Mouse (Mus musculus) C2C12 (cell line): ENCODE measurements around the gene Hspa4l. TPM values are rescaled to one million over a fixed set of nuclear protein-coding genes. Genes with fewer than 3 reads are reported as not detected.

ENCODE experiments used
- H3K27me3 ChIP-seq: one replicate; pipeline ENCODE4 v1.6.1; 2011; ENCODE audit not compliant: control insufficient read depth, insufficient read depth, insufficient read length
- H3K36me3 ChIP-seq: one replicate; pipeline ENCODE4 v1.6.1; 2011; ENCODE audit not compliant: control insufficient read depth, insufficient read depth
- H3K4me3 ChIP-seq: one replicate; pipeline ENCODE4 v1.5.1; 2011; ENCODE audit warnings: mild to moderate bottlenecking, control low read depth; ENCODE audit not compliant: poor library complexity, insufficient read depth, severe bottlenecking
- H3K79me2 ChIP-seq: one replicate; pipeline ENCODE4 v1.6.1; 2011; ENCODE audit not compliant: control insufficient read depth, insufficient read depth
- H3K79me3 ChIP-seq: one replicate; pipeline ENCODE4 v1.6.1; 2011; ENCODE audit warnings: low read depth, control low read depth
- H3ac ChIP-seq: one replicate; pipeline ENCODE3; 2011; ENCODE audit warnings: low read depth; ENCODE audit not compliant: control insufficient read depth, insufficient read length
- CEBPB ChIP-seq: IDR thresholded peaks from one replicate; pipeline ENCODE4 v1.6.1; 2011; ENCODE audit warnings: low read depth, mild to moderate bottlenecking, control low read depth, moderate library complexity
- CTCF ChIP-seq: IDR thresholded peaks from one replicate; pipeline ENCODE4 v1.5.1; 2011; ENCODE audit not compliant: control insufficient read depth, insufficient read depth, insufficient read length
- FOSL1 ChIP-seq: IDR thresholded peaks from one replicate; pipeline ENCODE4 v1.8.0; 2011; ENCODE audit warnings: mild to moderate bottlenecking, low read length; ENCODE audit not compliant: poor library complexity, insufficient read depth, severe bottlenecking
- MAX ChIP-seq: IDR thresholded peaks from one replicate; pipeline ENCODE4 v1.6.1; 2011; ENCODE audit warnings: mild to moderate bottlenecking, control low read depth
- MYOD1 ChIP-seq: IDR thresholded peaks from one replicate; pipeline ENCODE4 v1.6.1; 2011; ENCODE audit warnings: low read depth; ENCODE audit not compliant: control insufficient read depth, insufficient read length
- MYOG ChIP-seq: IDR thresholded peaks from one replicate; pipeline ENCODE4 v1.6.1; 2011; ENCODE audit not compliant: control insufficient read depth, insufficient read length; ENCODE audit errors: extremely low read depth
- USF1 ChIP-seq: IDR thresholded peaks from one replicate; pipeline ENCODE4 v1.6.1; 2011; ENCODE audit warnings: low read depth, mild to moderate bottlenecking, control low read depth, moderate library complexity
- polyA plus RNA-seq: library from polyadenylated mRNA; unstranded; fragments of >200 nt; fragmentation: generic; extraction: Trizol; gene quantifications from one replicate; pipeline ENCODE4 v1.2.1, GENCODE M21; 2012; ENCODE audit warnings: missing spikeins

Gene Hspa4l
- polyA plus RNA-seq, 1 experiment, result 15.7 TPM

DNA sequence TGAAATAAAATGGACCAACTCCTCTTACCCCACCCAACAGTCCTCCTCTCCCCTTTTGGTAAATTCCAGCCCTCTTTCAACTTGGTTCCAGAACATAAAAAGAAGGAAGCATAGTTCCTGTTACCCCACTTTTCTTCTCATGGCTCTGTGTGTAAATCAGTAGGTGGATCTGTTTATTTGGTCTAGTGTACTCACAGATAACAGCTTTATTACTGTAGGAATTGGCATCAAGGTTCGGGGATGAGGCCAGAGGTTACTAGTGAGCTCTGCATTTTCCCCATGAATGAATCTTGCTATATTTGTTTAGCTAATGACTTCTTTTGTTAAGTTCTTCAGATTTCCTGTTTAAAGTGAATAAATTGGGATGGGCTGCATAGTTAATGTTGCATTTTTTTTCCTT, 28.2 kb upstream of the Hspa4l start:
- Histone ChIP-seq H3K36me3 (no peaks in the 10 kb centered on the region), H3ac (no peak overlapping the region), H3K79me3 (no peaks in the 10 kb centered on the region), H3K4me3 (no peak overlapping the region), H3K79me2 (no peaks in the 10 kb centered on the region), H3K27me3 (no peaks in the 10 kb centered on the region)
- no peak for TF ChIP-seq MYOG
- TF ChIP-seq FOSL1, result no peak
- TF ChIP-seq MAX, result no peak
- no peak for TF ChIP-seq MYOD1

DNA sequence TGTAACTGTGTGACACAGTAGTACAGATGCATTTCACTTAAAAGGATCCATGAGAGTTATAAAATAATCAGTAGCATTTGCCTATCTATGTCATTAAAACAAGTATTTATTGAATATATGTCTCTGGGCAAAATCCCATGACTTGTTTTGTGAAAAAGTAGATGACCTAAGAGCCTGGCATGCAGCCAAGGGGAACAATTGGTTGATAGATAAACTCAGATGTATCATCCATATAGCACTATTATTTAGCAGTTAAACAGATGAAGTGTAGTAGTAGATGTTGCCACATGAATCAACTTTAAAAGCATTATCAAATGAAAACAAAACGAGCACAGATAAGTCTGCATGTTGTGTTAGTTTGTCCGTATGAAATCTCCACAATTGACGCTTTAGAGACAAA, 25.3 kb upstream of the Hspa4l start:
- no peak overlapping the region for H3ac ChIP-seq
- H3K79me2 ChIP-seq, result no peaks in the 10 kb centered on the region
- no peaks in the 10 kb centered on the region for H3K79me3 ChIP-seq
- TF ChIP-seq FOSL1, result no peak
- TF ChIP-seq MYOD1, result no peak
- no peak for TF ChIP-seq USF1
- no peak for TF ChIP-seq CEBPB
- no peak for TF ChIP-seq MAX
- no peak for TF ChIP-seq MYOG
- no peak for TF ChIP-seq CTCF
- H3K36me3 ChIP-seq, result no peaks in the 10 kb centered on the region
- no peaks in the 10 kb centered on the region for H3K27me3 ChIP-seq
- no peak overlapping the region for H3K4me3 ChIP-seq

DNA sequence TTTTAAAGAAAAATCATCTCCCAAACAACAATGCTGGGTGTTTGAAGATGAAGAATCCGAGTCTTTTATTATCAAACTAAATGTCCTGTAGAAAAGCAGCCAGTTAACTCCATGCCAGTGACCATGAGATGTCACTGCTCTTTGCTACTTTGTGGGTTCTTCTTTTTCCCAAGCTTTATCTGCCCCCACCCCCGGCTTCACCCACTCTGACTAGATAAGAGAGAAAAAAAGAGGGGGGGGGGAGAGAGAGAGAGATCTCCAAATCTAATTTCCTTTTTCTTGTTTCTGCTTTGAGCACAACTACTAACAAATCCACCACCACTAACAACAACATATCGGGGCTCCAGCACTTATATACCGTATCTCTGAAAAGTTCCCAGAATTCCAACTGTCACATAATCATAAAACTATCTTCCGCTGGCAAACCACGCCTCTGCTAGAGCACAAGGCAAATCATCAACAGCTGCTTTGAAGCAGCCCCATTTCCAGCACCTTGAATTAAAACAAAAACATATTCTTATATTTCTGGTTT, 5.8 kb upstream of the Hspa4l start:
- Histone ChIP-seq H3K27me3 (no peaks in the 10 kb centered on the region), H3K79me3 (no peaks in the 10 kb centered on the region), H3ac (no peak overlapping the region), H3K79me2 (no peaks in the 10 kb centered on the region), H3K36me3 (no peaks in the 10 kb centered on the region), H3K4me3 (no peak overlapping the region)
- TF ChIP-seq MYOD1, result no peak
- no peak for TF ChIP-seq MYOG
- TF ChIP-seq FOSL1, result no peak
- no peak for TF ChIP-seq CEBPB
- TF ChIP-seq MAX, result no peak
- no peak for TF ChIP-seq USF1
- TF ChIP-seq CTCF, result no peak

DNA sequence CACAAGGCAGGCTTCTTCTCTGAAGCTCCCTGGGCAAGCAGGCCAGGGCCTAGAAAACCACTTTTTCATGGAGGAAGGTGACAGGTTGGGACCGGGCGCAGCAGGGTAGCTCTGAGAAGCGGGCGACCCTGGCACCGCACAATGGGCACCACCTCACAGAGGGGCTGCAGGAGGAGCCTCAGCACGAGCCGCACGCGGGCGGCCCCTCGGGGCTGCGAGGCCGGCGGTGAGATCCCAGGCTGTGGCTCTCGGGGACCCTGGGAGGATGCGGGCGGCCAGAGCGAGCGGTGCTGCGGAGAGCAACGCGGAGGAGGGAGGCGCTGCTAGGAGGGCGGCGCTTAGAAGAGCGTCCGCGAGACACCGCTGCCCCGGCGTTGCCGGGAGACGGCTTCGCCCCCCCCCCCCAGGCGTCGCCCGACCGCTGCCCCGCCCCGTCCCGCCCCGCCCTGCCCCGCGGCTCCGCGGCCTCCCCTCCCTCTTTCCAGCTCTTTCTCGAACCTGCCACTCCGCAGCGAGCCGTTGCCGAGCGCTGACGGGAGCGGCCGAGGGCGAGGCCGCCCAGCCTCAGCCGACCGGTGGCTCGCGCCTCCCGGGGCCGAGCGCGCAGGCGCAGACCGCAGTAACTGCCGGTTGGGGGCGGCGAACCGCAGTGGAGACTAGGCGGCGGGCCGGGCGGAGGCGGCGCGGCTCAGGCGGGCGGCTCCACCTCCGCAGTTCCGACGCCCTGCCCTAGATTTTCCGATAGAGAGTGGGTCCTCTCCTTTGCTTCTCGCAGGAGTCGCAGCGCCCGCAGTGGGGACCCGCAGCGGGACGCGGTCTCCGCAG, 753 bp downstream of the Hspa4l start:
- Histone ChIP-seq H3ac (peak overlapping the region; percentile 93), H3K79me3 (peaks cover 23% of the 10 kb centered on the region), H3K4me3 (peak overlapping the region; percentile 84), H3K79me2 (peaks cover 47% of the 10 kb centered on the region), H3K27me3 (no peaks in the 10 kb centered on the region), H3K36me3 (no peaks in the 10 kb centered on the region)
- TF ChIP-seq CEBPB (no peak), MYOD1 (no peak), MYOG (no peak)

DNA sequence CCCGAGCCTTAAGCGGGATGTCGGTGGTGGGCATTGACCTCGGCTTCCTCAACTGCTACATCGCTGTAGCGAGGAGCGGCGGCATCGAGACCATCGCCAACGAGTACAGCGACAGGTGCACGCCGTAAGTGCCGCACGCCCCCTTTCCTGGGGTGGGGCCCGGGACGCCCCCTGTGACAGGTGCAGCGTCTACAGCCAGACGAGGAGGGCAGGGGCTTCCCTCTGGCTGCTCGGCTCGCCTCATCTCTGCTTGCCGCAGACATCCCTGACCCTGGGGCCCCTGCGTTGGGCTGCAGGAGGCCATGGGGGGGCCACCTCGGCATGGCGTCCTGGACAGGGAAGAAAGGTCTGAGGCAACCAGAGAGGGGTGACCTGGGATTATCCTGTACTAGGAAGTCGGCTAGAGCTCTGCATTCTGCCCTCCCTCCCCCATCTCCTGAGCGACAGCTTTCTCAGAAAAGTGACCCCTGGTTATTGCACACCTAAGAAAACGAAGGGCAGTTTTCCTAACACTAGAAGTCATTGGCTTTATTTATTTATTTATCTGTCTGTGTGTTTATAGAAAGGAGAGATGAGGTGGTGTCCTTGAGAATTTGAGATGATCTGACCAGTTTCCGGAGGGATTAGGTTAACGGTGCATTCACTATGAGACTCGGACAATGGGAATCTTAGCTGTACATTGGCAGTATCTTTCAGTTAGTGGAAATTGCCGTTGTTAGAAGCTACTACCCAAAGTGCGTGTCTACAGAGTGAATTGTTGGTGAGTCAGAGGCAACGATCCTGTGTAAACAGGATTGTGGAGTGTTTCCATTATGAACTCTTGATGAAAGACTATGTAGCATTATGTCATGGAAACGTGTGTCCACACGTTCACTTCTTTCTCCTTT, 1.6 kb downstream of the Hspa4l start:
- Histone ChIP-seq H3K27me3 (no peaks in the 10 kb centered on the region), H3K4me3 (peak overlapping the region; percentile 84), H3K79me2 (peaks cover 55% of the 10 kb centered on the region), H3K36me3 (peaks cover under 1% of the 10 kb centered on the region), H3K79me3 (peaks cover 25% of the 10 kb centered on the region), H3ac (peak overlapping the region; percentile 57)
- TF ChIP-seq MAX (no peak), MYOD1 (peak; percentile 67), MYOG (no peak), USF1 (no peak), FOSL1 (no peak), CTCF (no peak)
